Mouse (Mus musculus) brain, embryonic 14.5 days (tissue): ENCODE results near the gene Trak1.

Source experiments
- CTCF ChIP-seq: fragments of 200-500 bp; IDR thresholded peaks from 2 replicates; pipeline ENCODE4 v1.5.1; 2012; ENCODE audit warnings: inconsistent platforms, mild to moderate bottlenecking, moderate library complexity, borderline replicate concordance; ENCODE audit not compliant: insufficient read depth, insufficient read length; ENCODE audit errors: extremely low read depth
- POLR2A ChIP-seq: fragments of 200-500 bp; IDR thresholded peaks from 2 replicates; pipeline ENCODE4 v1.6.1; 2012; ENCODE audit warnings: mild to moderate bottlenecking, inconsistent platforms, borderline replicate concordance; ENCODE audit not compliant: poor library complexity, insufficient read depth, insufficient read length, severe bottlenecking; ENCODE audit errors: extremely low read depth

DNA sequence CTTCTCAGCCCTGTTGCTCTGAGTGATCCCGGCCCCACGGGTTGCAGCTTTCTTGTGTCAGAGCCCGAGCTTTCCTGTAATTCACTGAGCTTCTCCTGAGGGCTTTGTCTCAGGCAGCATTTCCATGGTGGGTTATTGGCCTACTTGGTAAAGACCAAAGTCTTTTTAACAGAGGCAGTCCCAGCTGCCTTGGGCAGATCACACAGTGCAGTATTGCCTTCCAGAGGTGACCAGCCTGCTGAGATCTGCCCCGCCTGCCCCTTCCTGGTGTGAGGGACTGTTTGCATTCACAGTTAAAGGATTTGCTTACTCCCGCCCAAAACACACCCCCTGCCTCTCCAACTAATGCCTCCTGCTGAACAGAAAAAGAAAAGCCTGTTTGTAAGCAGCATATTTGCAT is 51.2 kb downstream of the Trak1 start:
- TF ChIP-seq POLR2A (no peak), CTCF (no peak)
